Mouse (Mus musculus): ENCODE results near the gene Lrat.

Lrat gene

GRCm38 (mm10) chr3:82903613-82904205 is at the start of gene Lrat:
Gene Lrat, minus strand, starts transcription at chr3:82903973.
- peak; percentile 16 to 50 for DNase-seq

GRCm38 (mm10) chr3:82952173-82952962 is 48.6 kb upstream of the Lrat start:
- DNase-seq = no peak

DNA sequence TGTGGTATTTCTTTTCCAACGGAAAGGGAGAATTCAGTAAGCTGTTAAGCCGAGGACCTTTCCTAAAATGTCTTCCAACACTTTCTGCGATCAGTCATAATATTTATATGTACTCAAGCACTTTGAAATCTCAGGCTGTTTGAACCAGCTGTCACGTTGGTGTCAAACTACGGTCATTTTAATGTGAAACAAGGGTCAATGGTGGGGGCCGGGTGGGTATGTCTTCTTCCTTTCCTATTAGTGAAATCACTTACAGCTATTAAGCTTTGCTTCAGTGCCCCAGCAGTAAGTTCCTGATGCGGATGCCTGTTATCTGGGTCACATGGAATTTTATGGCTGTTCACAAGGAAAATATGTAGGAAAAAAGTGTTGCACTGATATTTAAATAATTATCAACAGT is 46.9 kb upstream of the Lrat start:
- DNase-seq = peak; percentile 33 to 57

GRCm38 (mm10) chr3:82950208-82950607 is 46.4 kb upstream of the Lrat start:
- no peak for DNase-seq

DNA sequence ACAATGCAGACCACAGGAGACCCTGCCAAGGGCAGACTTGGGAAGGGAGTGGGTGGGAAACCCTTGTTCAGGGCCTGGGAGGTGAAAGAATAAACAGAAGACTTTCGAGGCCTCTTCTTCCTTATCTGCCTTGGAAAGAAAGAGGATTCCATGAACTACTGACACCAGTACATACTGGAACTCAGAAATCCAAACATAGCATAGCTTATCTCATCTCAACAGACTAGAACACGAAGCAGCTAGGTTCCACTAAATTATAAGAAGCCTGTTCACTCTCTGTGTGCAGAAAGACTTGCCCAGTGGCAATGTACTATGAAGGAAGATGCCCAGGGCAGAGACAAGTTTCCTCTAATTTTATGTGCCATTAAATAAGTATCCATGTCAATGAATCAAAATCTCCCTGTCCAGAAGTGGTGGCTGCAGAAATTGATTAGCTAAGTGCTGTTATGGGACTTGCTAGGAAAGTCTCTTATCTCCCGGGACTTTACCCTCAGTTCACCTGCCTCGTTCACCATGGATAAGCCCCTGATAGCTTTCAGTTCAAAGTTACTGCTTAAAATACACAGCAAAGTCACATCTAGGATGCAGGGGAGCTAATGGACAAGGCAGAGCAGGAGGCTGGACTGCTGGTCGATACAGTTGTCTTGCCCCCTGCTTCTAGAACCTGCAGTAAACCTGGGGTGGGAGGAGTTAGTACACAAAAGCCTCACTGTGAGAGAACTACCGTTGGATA is 42.8 kb upstream of the Lrat start:
- no peak for DNase-seq

DNA sequence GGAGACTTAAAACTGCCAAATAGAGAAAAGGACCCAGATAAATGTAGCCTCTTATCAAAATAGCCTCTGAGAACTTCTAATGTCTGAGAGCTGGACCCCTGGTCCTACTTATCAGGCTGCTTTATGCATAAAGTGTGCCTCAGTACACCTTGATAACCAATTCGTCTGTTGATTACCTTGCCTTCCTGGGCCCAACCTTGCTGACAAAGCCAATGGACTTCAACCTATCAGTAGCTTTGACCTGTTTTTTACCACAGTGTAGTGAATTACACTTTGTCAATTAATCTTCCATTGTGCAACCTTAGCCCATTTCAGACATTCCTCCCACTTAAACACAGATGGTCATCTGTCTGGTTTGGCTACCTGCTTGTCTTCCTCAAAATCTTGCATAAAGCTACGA is 24.1 kb upstream of the Lrat start:
- DNase-seq = no peak

- DNase-seq = no peak
These were observed 11.9 kb upstream of the Lrat start for GRCm38 (mm10) chr3:82915632-82916031.

DNA sequence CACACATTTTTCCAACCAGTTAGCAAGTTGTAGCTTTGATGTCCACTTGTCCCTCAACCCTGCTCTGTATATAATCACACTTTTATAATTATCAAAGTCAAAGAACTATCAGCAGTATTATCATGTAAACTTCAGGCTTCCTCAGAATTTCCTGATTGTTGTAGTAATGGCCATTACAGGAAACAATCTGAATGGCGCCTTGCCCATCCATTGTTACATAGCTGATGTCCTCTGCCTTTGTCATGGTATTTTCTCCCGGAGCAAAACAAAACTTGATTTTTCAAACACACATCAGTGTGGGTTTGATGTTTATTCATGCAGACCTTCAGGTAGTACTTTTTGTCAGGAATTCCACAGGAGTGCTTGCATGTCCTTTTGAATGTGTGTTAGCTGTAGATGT is 4.9 kb upstream of the Lrat start:
- no peak for DNase-seq

DNA sequence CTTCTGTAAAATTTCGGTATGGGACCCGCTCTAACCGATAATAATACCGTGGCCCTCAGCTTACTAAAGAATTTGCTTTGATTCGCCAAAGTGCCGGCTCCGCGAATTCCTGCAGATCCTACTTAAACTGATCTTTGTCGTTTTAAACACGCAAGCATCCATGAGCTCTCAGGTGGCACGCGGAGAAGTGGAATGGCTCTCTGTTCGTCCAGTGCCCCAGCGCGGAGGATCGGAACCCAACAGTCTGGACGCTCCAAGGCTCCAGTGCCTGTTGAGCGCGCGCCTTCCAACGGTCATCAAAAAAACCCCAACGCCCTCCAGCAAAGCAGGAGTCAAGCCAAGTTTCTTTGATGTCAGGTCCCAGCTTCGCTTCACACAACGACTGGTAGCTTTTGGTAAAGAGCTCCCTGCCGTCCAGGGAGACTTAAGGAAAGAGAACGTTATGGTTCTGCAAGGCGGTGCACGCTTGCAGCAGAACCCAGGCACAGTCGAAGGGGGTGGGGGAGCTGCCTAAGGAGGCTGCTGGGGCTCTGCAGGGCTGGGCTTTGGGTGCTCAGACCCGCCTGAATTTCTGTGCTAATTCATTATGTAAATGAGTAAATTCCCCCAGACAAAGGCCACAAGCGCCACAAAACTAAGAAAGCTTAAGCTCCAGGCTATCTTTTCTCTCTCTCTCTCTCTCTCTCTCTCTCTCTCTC is 587 bp upstream of the Lrat start:
- peak in 1 of 2 experiments; percentile 20 for DNase-seq

GRCm38 (mm10) chr3:82902757-82903612 is 788 bp downstream of the Lrat start:
- no peak for DNase-seq

- DNase-seq = no peak
These were observed 14.9 kb downstream of the Lrat start for GRCm38 (mm10) chr3:82888842-82889241.

- peak in 1 of 2 experiments; percentile 36 for DNase-seq
These were observed 26.5 kb downstream of the Lrat start for GRCm38 (mm10) chr3:82877258-82877657.

DNA sequence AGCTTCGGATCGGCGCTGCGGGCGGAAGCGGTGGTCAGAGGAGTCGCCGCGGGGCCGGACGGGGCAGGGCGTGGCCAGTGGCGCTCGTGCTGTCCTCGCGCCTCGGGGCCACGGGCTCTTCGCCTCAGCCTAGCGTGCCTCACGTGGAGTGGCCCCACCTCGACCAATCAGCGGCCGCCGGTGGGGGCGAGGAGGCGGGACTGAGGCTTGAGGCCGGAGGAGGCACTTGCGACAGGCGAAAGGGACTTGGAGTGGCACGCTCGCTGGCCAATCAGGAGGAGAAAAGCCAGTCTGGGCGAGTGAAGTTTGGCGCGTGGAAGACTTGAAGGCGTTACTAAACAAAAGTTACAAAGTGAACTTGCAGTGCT is 27.4 kb downstream of the Lrat start, which contains the start of gene Rbm46:
TSS of gene Rbm46 (minus strand) at position 112 of the 368 bp plus-strand sequence.
- peak; percentile 85 to 95 for DNase-seq

GRCm38 (mm10) chr3:82875671-82876371 is 28.0 kb downstream of the Lrat start:
- DNase-seq = peak; percentile 9 to 31

DNA sequence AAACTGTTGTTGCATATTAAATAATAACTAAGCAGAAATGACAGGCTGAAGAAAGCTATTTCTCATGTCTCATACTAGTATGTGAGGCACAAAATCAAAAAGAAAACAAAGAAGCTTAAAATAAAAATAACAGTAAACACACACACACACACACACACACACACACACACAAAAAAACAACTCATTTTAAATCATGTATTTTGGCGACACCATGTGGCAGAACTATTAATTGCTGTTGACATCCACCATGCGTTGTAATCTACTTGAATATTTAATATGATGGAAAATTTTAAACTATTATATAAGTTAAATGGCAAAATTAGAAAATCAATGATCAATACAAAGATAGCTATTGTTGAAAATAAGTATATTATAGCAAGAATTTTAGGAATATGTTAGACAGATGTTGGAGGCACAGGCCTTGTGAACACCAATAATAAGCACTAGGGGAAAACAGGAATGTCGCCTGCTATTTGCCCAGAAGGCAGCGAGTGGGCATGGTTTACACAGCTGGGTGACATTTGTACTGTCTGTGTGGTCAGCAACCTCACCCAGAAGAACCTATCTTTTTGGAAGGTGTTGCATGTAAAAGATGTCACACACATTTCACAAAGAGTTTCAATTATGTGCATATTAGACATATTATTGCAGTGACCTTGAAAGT is 46.2 kb downstream of the Lrat start:
- DNase-seq = peak in 1 of 2 experiments; percentile 9
